Mouse (Mus musculus) MEL (cell line): Measurements from ENCODE around the gene Sec61g. TPM values are rescaled to one million over a fixed set of nuclear protein-coding genes. Genes with fewer than 3 reads are reported as not detected.
A peak's percentile ranks its signal among the peaks of the same experiment; 100 is the strongest.

Source experiments
- DNase-seq: peaks from one replicate; pipeline ENCODE4 v3.0.0; 2011; ENCODE audit warnings: low read depth, low spot score
- H3K27ac ChIP-seq: 2 replicates; pipeline ENCODE4 v1.5.1; 2012; ENCODE audit warnings: low read depth, mild to moderate bottlenecking, control low read depth, low read length, moderate library complexity; ENCODE audit not compliant: control insufficient read depth
- H3K27me3 ChIP-seq, 2 experiments: fragments of 150-350 bp in 1 of 2; sonication (generic) in 1 of 2; 2 replicates each; pipeline ENCODE4 v1.6.1; 2012; ENCODE audit warnings: low read length in 2 of 2, mild to moderate bottlenecking in 2 of 2, improper control_type of control experiment in 1 of 2, moderate library complexity in 1 of 2; ENCODE audit not compliant: insufficient read depth in 2 of 2, control insufficient read depth in 1 of 2
- H3K36me3 ChIP-seq, 2 experiments: 2 replicates each; pipeline ENCODE4 v1.6.1; 2012 to 2014; ENCODE audit warnings: low read length in 2 of 2, improper control_type of control experiment in 1 of 2, inconsistent platforms in 1 of 2, mild to moderate bottlenecking in 1 of 2; ENCODE audit not compliant: insufficient read depth in 2 of 2, control insufficient read depth in 1 of 2
- H3K4me1 ChIP-seq, 2 experiments: fragments of 150-350 bp in 1 of 2; sonication (generic) in 1 of 2; 2 replicates each; pipeline ENCODE4 v1.6.1; 2012; ENCODE audit warnings: low read length in 2 of 2, improper control_type of control experiment in 1 of 2, mild to moderate bottlenecking in 1 of 2; ENCODE audit not compliant: insufficient read depth in 2 of 2, control insufficient read depth in 1 of 2
- H3K4me3 ChIP-seq, 2 experiments: fragments of 150-350 bp in 1 of 2; sonication (generic) in 1 of 2; 2 replicates each; pipeline ENCODE4 v1.5.1; 2012; ENCODE audit warnings: low read depth in 2 of 2, low read length in 2 of 2, mild to moderate bottlenecking in 2 of 2, moderate library complexity in 2 of 2, control low read depth in 1 of 2, improper control_type of control experiment in 1 of 2; ENCODE audit not compliant: control insufficient read depth in 1 of 2, insufficient read depth in 1 of 2
- H3K79me2 ChIP-seq: 2 replicates; pipeline ENCODE4 v1.6.1; 2012; ENCODE audit warnings: mild to moderate bottlenecking, low read length, moderate library complexity; ENCODE audit not compliant: control insufficient read depth, poor library complexity, insufficient read depth
- H3K9ac ChIP-seq: 2 replicates; pipeline ENCODE4 v1.6.1; 2012; ENCODE audit warnings: low read depth, mild to moderate bottlenecking, control low read depth, low read length, moderate library complexity; ENCODE audit not compliant: control insufficient read depth, poor library complexity, severe bottlenecking
- H3K9me3 ChIP-seq: fragments of 150-350 bp; sonication (generic); replicated peaks from 2 replicates; pipeline ENCODE4 v1.6.1; 2012; ENCODE audit warnings: mild to moderate bottlenecking, low read length, improper control_type of control experiment, moderate library complexity; ENCODE audit not compliant: insufficient read depth
- BHLHE40 ChIP-seq: IDR thresholded peaks from 2 replicates; pipeline ENCODE4 v1.6.1; 2012; ENCODE audit warnings: low read depth, mild to moderate bottlenecking, inconsistent platforms, low read length, improper control_type of control experiment, borderline replicate concordance
- CHD2 ChIP-seq: IDR thresholded peaks from 2 replicates; pipeline ENCODE4 v1.6.1; 2011; ENCODE audit warnings: low read length, improper control_type of control experiment
- CTCF ChIP-seq, 3 experiments: IDR thresholded peaks in 2 of 3; conservative IDR thresholded peaks in 1 of 3; 2 replicates each; pipeline ENCODE4 v1.5.1; 2011 to 2012; ENCODE audit warnings: low read length in 3 of 3, low read depth in 2 of 3, mild to moderate bottlenecking in 2 of 3, improper control_type of control experiment in 1 of 3, inconsistent platforms in 1 of 3, mixed read lengths in 1 of 3, moderate library complexity in 1 of 3; ENCODE audit not compliant: control insufficient read depth in 1 of 3, insufficient read depth in 1 of 3, poor library complexity in 1 of 3, severe bottlenecking in 1 of 3
- E2F4 ChIP-seq: IDR thresholded peaks from 2 replicates; pipeline ENCODE4 v1.6.1; 2011; ENCODE audit warnings: low read depth, low read length, improper control_type of control experiment, borderline replicate concordance
- GATA1 ChIP-seq: IDR thresholded peaks from 2 replicates; pipeline ENCODE4 v1.6.1; 2011; ENCODE audit warnings: low read depth, low read length, improper control_type of control experiment
- MAZ ChIP-seq: IDR thresholded peaks from 2 replicates; pipeline ENCODE4 v1.6.1; 2012; ENCODE audit warnings: low read depth, mild to moderate bottlenecking, inconsistent platforms, low read length, improper control_type of control experiment
- MXI1 ChIP-seq: IDR thresholded peaks from 2 replicates; pipeline ENCODE4 v1.6.1; 2011; ENCODE audit warnings: mild to moderate bottlenecking, low read depth, low read length, improper control_type of control experiment
- MYC ChIP-seq: IDR thresholded peaks from 2 replicates; pipeline ENCODE4 v1.6.1; 2011; ENCODE audit warnings: low read depth, mild to moderate bottlenecking, low read length, improper control_type of control experiment, moderate library complexity
- NRF1 ChIP-seq: IDR thresholded peaks from 2 replicates; pipeline ENCODE4 v1.6.1; 2014; ENCODE audit warnings: low read depth, mild to moderate bottlenecking, inconsistent platforms, low read length, improper control_type of control experiment, moderate library complexity; ENCODE audit not compliant: poor library complexity, insufficient read depth, severe bottlenecking
- POLR2AphosphoS5 ChIP-seq: IDR thresholded peaks from 2 replicates; pipeline ENCODE4 v1.6.1; 2012; ENCODE audit warnings: low read depth, borderline replicate concordance, mild to moderate bottlenecking, inconsistent platforms, low read length, moderate library complexity, mixed read lengths
- RAD21 ChIP-seq: IDR thresholded peaks from 2 replicates; pipeline ENCODE4 v1.6.1; 2011; ENCODE audit warnings: mild to moderate bottlenecking, low read depth, low read length, improper control_type of control experiment
- RCOR1 ChIP-seq: IDR thresholded peaks from 2 replicates; pipeline ENCODE4 v1.6.1; 2012; ENCODE audit warnings: low read depth, mild to moderate bottlenecking, inconsistent platforms, low read length, improper control_type of control experiment
- SMC3 ChIP-seq: IDR thresholded peaks from 2 replicates; pipeline ENCODE4 v1.6.1; 2011; ENCODE audit warnings: low read depth, low read length, improper control_type of control experiment
- TBP ChIP-seq: IDR thresholded peaks from 2 replicates; pipeline ENCODE4 v1.8.0; 2011; ENCODE audit warnings: low read depth, low read length, improper control_type of control experiment
- TCF12 ChIP-seq: IDR thresholded peaks from 2 replicates; pipeline ENCODE4 v1.6.1; 2014; ENCODE audit warnings: low read depth, mild to moderate bottlenecking, inconsistent platforms, low read length, improper control_type of control experiment, moderate library complexity
- UBTF ChIP-seq: IDR thresholded peaks from 2 replicates; pipeline ENCODE4 v1.6.1; 2012; ENCODE audit warnings: low read depth, mild to moderate bottlenecking, inconsistent platforms, low read length, improper control_type of control experiment, moderate library complexity, borderline replicate concordance; ENCODE audit not compliant: insufficient read depth
- USF1 ChIP-seq: IDR thresholded peaks from 2 replicates; pipeline ENCODE4 v1.6.1; 2014; ENCODE audit warnings: low read depth, mild to moderate bottlenecking, inconsistent platforms, low read length, improper control_type of control experiment, moderate library complexity
- USF2 ChIP-seq, 2 experiments: IDR thresholded peaks; 2 replicates each; pipeline ENCODE4 v1.6.1; 2011 to 2012; ENCODE audit warnings: improper control_type of control experiment in 2 of 2, low read length in 2 of 2, borderline replicate concordance in 1 of 2, inconsistent platforms in 1 of 2, low read depth in 1 of 2, mild to moderate bottlenecking in 1 of 2; ENCODE audit not compliant: insufficient read depth in 1 of 2
- ZC3H11A ChIP-seq: IDR thresholded peaks from 2 replicates; pipeline ENCODE4 v1.6.1; 2012; ENCODE audit warnings: low read depth, mild to moderate bottlenecking, inconsistent platforms, low read length, improper control_type of control experiment
- ZMIZ1 ChIP-seq: IDR thresholded peaks from 2 replicates; pipeline ENCODE4 v1.6.1; 2012; ENCODE audit warnings: low read depth, mild to moderate bottlenecking, inconsistent platforms, low read length, improper control_type of control experiment, moderate library complexity
- polyA plus RNA-seq, 2 experiments: library from polyadenylated mRNA; stranded (reverse) in 1 of 2; unstranded in 1 of 2; fragments of >175 nt in 1 of 2; fragments of >200 nt in 1 of 2; gene quantifications; 2 replicates each; pipeline versions ENCODE4 v1.2.1 to v1.2.4; 2012; ENCODE audit warnings: low replicate concordance in 2 of 2, low read depth in 1 of 2; ENCODE audit not compliant: insufficient read length in 2 of 2, insufficient read depth in 1 of 2, missing spikeins in 1 of 2
- total RNA-seq: library from RNA; depleted of rRNA; stranded (reverse); fragments of 300-350 nt; gene quantifications from 2 replicates; pipeline ENCODE4 v1.2.3, GENCODE M21; 2012

The Sec61g gene
- total and polyA plus RNA-seq, 3 experiments: 20.4 to 56.2 TPM; not detected in 1

DNA sequence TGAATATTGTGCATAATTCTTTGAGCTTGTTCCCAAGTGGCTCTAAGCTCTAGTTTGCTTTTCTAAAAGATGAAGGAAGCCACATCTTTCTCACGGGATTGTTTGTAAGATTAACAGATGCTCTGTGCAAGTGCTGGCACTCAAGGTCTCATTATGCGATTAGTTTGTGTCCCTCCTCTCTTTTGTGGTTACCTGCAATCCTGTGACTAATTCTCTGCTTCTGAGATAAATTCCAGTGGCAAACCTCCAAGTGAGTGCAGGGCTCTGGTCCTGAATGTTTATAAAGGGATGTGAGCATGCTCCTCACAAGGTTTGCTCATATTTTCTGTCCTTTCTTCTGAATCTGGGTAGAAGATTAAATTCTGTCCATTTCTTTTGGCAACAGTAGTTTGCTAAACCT is 18.2 kb upstream of the Sec61g start:
- peak; percentile 35 for DNase-seq
- Histone ChIP-seq H3K4me3 (no peak overlapping the region), H3K27ac (no peak overlapping the region), H3K9ac (no peak overlapping the region), H3K9me3 (no peaks in the 10 kb centered on the region), H3K4me1 (no peaks in the 10 kb centered on the region; a peak in 1 of 4 replicates), H3K27me3 (peaks cover 2 to 3% of the 10 kb centered on the region in 2 experiments; a peak in 3 of 4 replicates), H3K79me2 (no peaks in the 10 kb centered on the region), H3K36me3 (no peaks in the 10 kb centered on the region)
- TF ChIP-seq POLR2AphosphoS5 (no peak), TCF12 (no peak), MYC (no peak), RCOR1 (peak; percentile 39; the same call in 1 of the 2 replicates), RAD21 (no peak)

DNA sequence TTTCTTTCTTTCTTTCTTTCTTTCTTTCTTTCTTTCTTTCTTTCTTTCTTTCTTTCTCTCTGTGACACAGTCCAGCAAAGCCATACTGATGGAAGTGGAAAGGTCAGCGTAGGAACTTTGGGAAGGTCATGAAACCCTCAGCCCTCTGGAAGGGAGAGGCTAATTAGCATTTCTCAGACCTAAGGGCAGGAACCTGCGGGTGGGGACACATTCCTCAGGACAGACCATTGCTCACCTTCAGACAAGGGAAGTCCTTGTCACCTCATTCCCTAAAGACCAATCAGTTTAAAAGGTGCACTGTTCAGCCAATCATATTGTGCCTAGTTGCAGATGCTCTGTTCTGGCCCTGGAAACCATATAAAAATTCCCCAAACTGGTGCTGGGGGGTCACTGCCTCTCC is 17.4 kb upstream of the Sec61g start:
- TF ChIP-seq SMC3 (no peak), USF1 (no peak), USF2 (IDR thresholded peaks at IDR 0.05; ENCODE audit: borderline replicate concordance in 1 of 2, insufficient read depth in 1 of 2, low read depth in 1 of 2, low read length in 2 of 2) (no peak), ZMIZ1 (no peak), ZC3H11A (no peak), RAD21 (no peak), CTCF (IDR thresholded peaks at IDR 0.05 in 2 of 3, conservative IDR thresholded peaks at IDR 0.05 in 1 of 3; ENCODE audit: control insufficient read depth in 1 of 3, insufficient read depth in 1 of 3, low read depth in 2 of 3, low read length in 3 of 3, poor library complexity in 1 of 3, severe bottlenecking in 1 of 3) (no peak), BHLHE40 (no peak), MYC (no peak), NRF1 (no peak), GATA1 (no peak), MXI1 (no peak), POLR2AphosphoS5 (no peak), E2F4 (no peak), MAZ (no peak), UBTF (no peak), TBP (no peak), CHD2 (no peak)
- DNase-seq: no peak
- H3K4me1 ChIP-seq: no peaks in the 10 kb centered on the region; a peak in 1 of 4 replicates

More for the DNA sequence above, 17.4 kb upstream of the Sec61g start:
- H3K36me3 ChIP-seq: no peaks in the 10 kb centered on the region
- no peak overlapping the region for H3K4me3 ChIP-seq
- no peak overlapping the region for H3K9ac ChIP-seq
- no peak overlapping the region for H3K27ac ChIP-seq
- H3K79me2 ChIP-seq: no peaks in the 10 kb centered on the region
- peaks cover 2 to 3% of the 10 kb centered on the region in 2 experiments; a peak in 2 of 4 replicates for H3K27me3 ChIP-seq
- H3K9me3 ChIP-seq: no peaks in the 10 kb centered on the region
